ENCODE assay signal across 16 mouse cellular contexts in genomic region chr5:37097591-37097990, GRCm38 (mm10).
"Had no signal": no experiment of that assay in that cellular context is flagged by ENCODE, and none has a peak within 500 bp of the region (broad histone marks: within the 10 kb centered on the region; RNA-seq: fewer than 3 reads in every experiment).

No protein-coding gene starts in this region.

- H3K4me3 ChIP-seq: neural tube, embryonic 12.5 days; neural tube, embryonic 13.5 days; neural tube, embryonic 15.5 days; stomach, embryonic 15.5 days had no signal

- DNase-seq: retina, postnatal 1 day; right cerebral cortex, adult 18-20 months; right cerebral cortex, postnatal 25 days; right cerebral cortex, postnatal 4 days; spleen, adult 18-20 months; thymus, adult 18-20 months; thymus, adult 2 months; thymus, postnatal 14 days; thymus, postnatal 25 days; thymus, postnatal 36 days; thymus, postnatal 4 days had no signal

- H3K36me3 ChIP-seq: neural tube, embryonic 12.5 days; stomach, embryonic 15.5 days had no signal

- H3K9me3 ChIP-seq: neural tube, embryonic 12.5 days; neural tube, embryonic 13.5 days; neural tube, embryonic 15.5 days; stomach, embryonic 15.5 days had no signal

- H3K27ac ChIP-seq: neural tube, embryonic 12.5 days; neural tube, embryonic 13.5 days; neural tube, embryonic 15.5 days; stomach, embryonic 15.5 days; stomach, postnatal 0 days had no signal

- H3K4me1 ChIP-seq: neural tube, embryonic 12.5 days; neural tube, embryonic 13.5 days; neural tube, embryonic 15.5 days; stomach, embryonic 15.5 days had no signal

- H3K9ac ChIP-seq: neural tube, embryonic 12.5 days; neural tube, embryonic 13.5 days; neural tube, embryonic 15.5 days; stomach, embryonic 15.5 days had no signal

- H3K4me2 ChIP-seq: neural tube, embryonic 12.5 days; neural tube, embryonic 13.5 days; neural tube, embryonic 15.5 days; stomach, embryonic 15.5 days had no signal
